Mouse (Mus musculus) bone marrow, adult 2 months (tissue): ENCODE results near the gene Timeless.

Experiments used
- CTCF ChIP-seq: fragments of 200-500 bp; IDR thresholded peaks from 2 replicates; pipeline ENCODE4 v1.5.1; 2011; ENCODE audit warnings: low read length, control low read depth; ENCODE audit not compliant: control insufficient read depth, insufficient read depth
- POLR2A ChIP-seq: fragments of 200-500 bp; IDR thresholded peaks from 2 replicates; pipeline ENCODE4 v1.6.1; 2011; ENCODE audit warnings: low read depth, mild to moderate bottlenecking, control low read depth, low read length, borderline replicate concordance; ENCODE audit not compliant: control insufficient read depth

DNA sequence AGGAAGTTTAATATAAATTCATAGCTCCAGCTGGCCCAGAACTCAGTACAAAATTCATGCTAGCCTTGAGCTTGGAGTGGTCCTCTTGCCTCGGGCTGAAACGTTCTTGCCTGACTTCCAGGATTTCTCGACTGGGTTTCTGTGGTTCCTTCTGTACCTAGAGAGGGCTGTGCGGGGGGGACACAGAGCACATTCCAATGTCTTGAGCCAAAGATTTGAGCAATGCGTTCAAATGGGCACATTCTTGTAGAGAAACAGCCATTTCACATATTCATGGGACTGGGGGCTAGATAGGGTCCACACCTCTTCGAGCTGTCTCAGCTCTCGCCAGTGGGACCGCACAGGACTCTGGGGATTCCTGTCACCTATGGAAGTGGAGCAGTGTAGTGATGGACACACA lies 24.1 kb downstream of the Timeless start:
- TF ChIP-seq CTCF (no peak), POLR2A (no peak)
